Comparison of ENCODE assay signal across 8 mouse cellular contexts in the genomic region with DNA sequence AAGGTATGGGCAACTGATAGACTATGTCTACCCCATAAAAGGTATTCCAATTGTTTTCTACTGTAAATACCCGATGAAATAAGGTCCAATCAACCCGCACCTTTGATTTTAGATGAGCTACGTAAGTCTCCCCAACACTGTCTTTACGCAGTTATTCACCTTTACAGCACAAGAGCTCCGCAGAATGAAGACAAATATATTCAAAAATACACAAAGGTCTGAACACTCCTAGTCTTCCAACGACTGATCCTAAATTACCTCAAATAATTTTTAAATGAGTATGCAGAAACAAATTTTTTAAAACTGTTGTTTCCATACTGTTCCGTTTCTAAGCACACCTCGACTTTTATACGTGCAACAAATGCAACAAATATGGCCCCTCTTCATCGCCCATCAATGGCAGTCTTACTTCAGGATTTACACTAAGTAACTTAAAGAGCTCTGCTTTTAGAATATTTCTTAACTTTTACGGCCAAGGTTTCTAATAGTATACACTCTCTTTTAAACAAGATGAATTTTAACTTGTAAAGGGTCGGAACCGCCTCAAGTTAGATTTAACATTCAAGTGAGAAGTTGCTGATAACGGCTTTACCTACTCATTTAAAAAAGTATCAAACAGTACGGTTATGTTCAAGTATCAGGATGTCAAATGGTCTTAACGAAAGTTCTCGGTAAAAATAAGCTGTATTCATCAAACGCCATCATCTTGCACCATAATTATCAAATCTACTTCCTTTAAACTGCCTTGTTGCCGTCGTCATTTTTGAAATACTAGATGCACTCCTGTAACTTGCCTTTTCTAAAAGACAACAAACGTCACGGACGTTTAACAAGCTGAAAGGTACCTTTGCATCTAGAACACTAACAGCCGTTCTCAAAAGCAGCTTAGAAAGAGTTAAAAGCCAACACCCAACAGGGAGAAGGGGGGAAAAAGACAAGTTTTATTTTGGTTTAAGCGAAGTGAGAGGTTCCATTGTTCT. TPM values are rescaled to one million over a fixed set of nuclear protein-coding genes. Genes with fewer than 3 reads are reported as not detected.
DNase-seq lines count a peak whose midpoint lies in the region; ATAC-seq and TF ChIP-seq lines count a peak whose summit lies in the region.

No protein-coding gene starts in this region.

- peak; percentile 48 for DNase-seq in kidney, adult 2 months
- no peak for DNase-seq in kidney, postnatal 4 days
- DNase-seq in ES-CJ7 (ENCODE audit: low read depth, low spot score) = peak; percentile 47
- DNase-seq in layer of hippocampus, adult 8-10 months (ENCODE audit: low spot score in 2 of 2) = no peak
- DNase-seq in urinary bladder, postnatal 36 days (ENCODE audit: low spot score in 2 of 2) = no peak

- H3K4me2 ChIP-seq in limb, embryonic 15.5 days = 0 out of 2 replicates have a peak overlapping the region, but pooled peaks have one; percentile 21
- peak overlapping the region; percentile 28 for H3K4me2 ChIP-seq in stomach, embryonic 16.5 days (ENCODE audit: low read depth, low read length)

- H3K9ac ChIP-seq in limb, embryonic 15.5 days = peak overlapping the region; percentile 100
- H3K9ac ChIP-seq in stomach, embryonic 16.5 days (ENCODE audit: low read length) = peak overlapping the region; percentile 100

- no peaks in the 10 kb centered on the region for H3K9me3 ChIP-seq in limb, embryonic 15.5 days
- H3K9me3 ChIP-seq in stomach, embryonic 16.5 days (replicated peaks; ENCODE audit: control insufficient read depth, low read length) = no peaks in the 10 kb centered on the region

- TF ChIP-seq POLR2A in kidney, adult 2 months (IDR thresholded peaks at IDR 0.05; ENCODE audit: low read depth, low read length) = no peak
- TF ChIP-seq POLR2A in embryonic fibroblast, embryonic 13.5 days (IDR thresholded peaks at IDR 0.05; ENCODE audit: low read depth, low read length) = 0 out of 2 replicates have a peak, but pooled peaks have one; percentile 13

- no peak for ATAC-seq in limb, embryonic 15.5 days (ENCODE audit: insufficient number of reproducible peaks, low FRiP score, low TSS enrichment, low read depth)
- ATAC-seq in stomach, embryonic 16.5 days (ENCODE audit: insufficient read depth, low FRiP score) = no peak

- no peak for TF ChIP-seq CTCF in kidney, adult 2 months (conservative IDR thresholded peaks at IDR 0.05; ENCODE audit: insufficient read depth, insufficient read length, low read depth, low read length)
- no peak for TF ChIP-seq CTCF in embryonic fibroblast, embryonic 13.5 days (IDR thresholded peaks at IDR 0.05; ENCODE audit: borderline replicate concordance, insufficient read depth, low read length)

- peaks cover 9% of the 10 kb centered on the region for H3K4me1 ChIP-seq in kidney, adult 2 months (ENCODE audit: control insufficient read depth, insufficient read depth, low read length)
- no peaks in the 10 kb centered on the region; the same call in none of the 2 replicates for H3K4me1 ChIP-seq in embryonic fibroblast, embryonic 13.5 days (ENCODE audit: control insufficient read depth, insufficient read depth, low read length)
- H3K4me1 ChIP-seq in limb, embryonic 15.5 days = peaks cover 11% of the 10 kb centered on the region
- H3K4me1 ChIP-seq in stomach, embryonic 16.5 days (ENCODE audit: control insufficient read depth, insufficient read depth, low read length) = peaks cover 16% of the 10 kb centered on the region

- under 1% methylated on average over 25 of the region's 25 CpGs for WGBS in kidney, adult 2 months
- WGBS in limb, embryonic 15.5 days = under 1% methylated on average over 25 of the region's 25 CpGs
- WGBS in stomach, embryonic 16.5 days = under 1% methylated on average over 25 of the region's 25 CpGs

- H3K27me3 ChIP-seq in kidney, adult 2 months (replicated peaks; ENCODE audit: control insufficient read depth, insufficient read depth, low read length) = no peaks in the 10 kb centered on the region
- H3K27me3 ChIP-seq in limb, embryonic 15.5 days = no peaks in the 10 kb centered on the region
- no peaks in the 10 kb centered on the region for H3K27me3 ChIP-seq in stomach, embryonic 16.5 days (ENCODE audit: control insufficient read depth, insufficient read depth, low read length)

- H3K4me3 ChIP-seq in kidney, adult 2 months (ENCODE audit: insufficient read depth, low read depth, low read length) = peak overlapping the region; percentile 74
- H3K4me3 ChIP-seq in embryonic fibroblast, embryonic 13.5 days (ENCODE audit: insufficient read depth, low read length) = peak overlapping the region; percentile 100
- H3K4me3 ChIP-seq in limb, embryonic 15.5 days = peak overlapping the region; percentile 92
- peak overlapping the region; percentile 87 for H3K4me3 ChIP-seq in stomach, embryonic 16.5 days (replicated peaks; ENCODE audit: low read length)

- H3K27ac ChIP-seq in kidney, adult 2 months (ENCODE audit: insufficient read depth, low read depth, low read length) = peak overlapping the region; percentile 95
- H3K27ac ChIP-seq in embryonic fibroblast, embryonic 13.5 days (ENCODE audit: insufficient read depth, low read length) = peak overlapping the region; percentile 91
- peak overlapping the region; percentile 100 for H3K27ac ChIP-seq in limb, embryonic 15.5 days
- peak overlapping the region; percentile 100 for H3K27ac ChIP-seq in stomach, embryonic 16.5 days (ENCODE audit: low read length)

- H3K36me3 ChIP-seq in kidney, adult 2 months (ENCODE audit: control insufficient read depth, insufficient read depth, low read length) = peaks cover 4% of the 10 kb centered on the region
- H3K36me3 ChIP-seq in limb, embryonic 15.5 days = no peaks in the 10 kb centered on the region
- no peaks in the 10 kb centered on the region for H3K36me3 ChIP-seq in stomach, embryonic 16.5 days (ENCODE audit: control insufficient read depth, insufficient read depth, low read length)

RNA-seq across cellular contexts. Expression of a gene that starts 15.3 kb away (rescaled TPM):
- 33.9 and 36.9 TPM in 2 replicates for polyA plus RNA-seq in kidney, adult 2 months (2012; rRNA removed)
- 45.2 and 51.4 TPM in 2 replicates for polyA plus RNA-seq in embryonic fibroblast, embryonic 13.5 days (2011; ENCODE audit: insufficient read length, low read depth, missing spikeins)
- polyA plus RNA-seq in limb, embryonic 15.5 days (2015; fragmentation: Nextera tagmentation; extraction: Ambion mirVana) = 48.6 and 51.7 TPM in 2 replicates
- polyA plus RNA-seq in stomach, embryonic 16.5 days (2015; fragmentation: Nextera tagmentation; extraction: Ambion mirVana) = 35.8 and 44.5 TPM in 2 replicates
- 10 to 100 TPM; 42.5 to 70.6 (median 55.4) TPM for total RNA-seq in layer of hippocampus, adult 8-10 months (2022)

Comparison
In these comparisons a context has a peak if more than half of its experiments do, and no peak if none do; other contexts are left out.
1. DNase-seq: peak in kidney, adult 2 months (single experiment) and ES-CJ7 (single experiment); none in kidney, postnatal 4 days (0 of 2), layer of hippocampus, adult 8-10 months (0 of 2) and urinary bladder, postnatal 36 days (0 of 2).
2. Peak in every context shown above with its lines, with median percentiles within 50 percentile points of each other: H3K27ac ChIP-seq and H3K4me3 ChIP-seq.